Mouse (Mus musculus) left cerebral cortex, postnatal 14 days (tissue): ENCODE results near the gene Ak9. TPM values are rescaled to one million over a fixed set of nuclear protein-coding genes. Genes with fewer than 3 reads are reported as not detected.
A peak's percentile ranks its signal among the peaks of the same experiment; 100 is the strongest.

Source experiments
- DNase-seq, 2 experiments: peaks; one replicate each; pipeline ENCODE4 v3.0.0; 2021 to 2022; ENCODE audit warnings: low spot score in 2 of 2, mixed read lengths in 1 of 2
- intact Hi-C: fragments of 180-260 bp; cut with DNase I; formaldehyde crosslinking; loops from one replicate; pipeline ENCODE4 v1.15.1; 2025
- total RNA-seq, 2 experiments: library from RNA; stranded (reverse); gene quantifications; 2 replicates each; pipeline ENCODE4 v1.2.3; 2021

Gene Ak9
- total RNA-seq, 2 experiments from 2014 or later: 0.08 TPM; not detected in 1

DNA sequence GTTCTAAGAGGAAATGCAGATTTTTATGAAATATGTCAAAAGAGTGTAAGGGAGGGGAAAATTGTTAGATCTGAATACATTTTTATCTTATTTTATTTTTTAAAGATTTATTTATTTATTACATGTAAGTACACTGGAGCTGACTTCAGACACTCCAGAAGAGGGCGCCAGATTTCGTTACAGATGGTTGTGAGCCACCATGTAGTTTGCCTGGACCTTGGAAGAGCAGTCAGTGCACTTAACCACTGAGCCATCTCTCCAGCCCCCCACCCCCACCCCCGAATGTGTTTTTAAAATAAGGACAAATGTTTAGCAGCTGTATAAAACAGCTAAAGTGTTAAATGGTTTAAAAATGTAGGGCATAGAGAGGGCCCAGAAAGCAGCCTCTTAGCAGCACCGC, 130.8 kb downstream of the Ak9 start:
- intact Hi-C loops: loop anchor here (5.0 kb wide), 1 partner anchor 73 kb away; no protein-coding TSS in a partner anchor
- peak; percentile 43 to 63 for DNase-seq

DNA sequence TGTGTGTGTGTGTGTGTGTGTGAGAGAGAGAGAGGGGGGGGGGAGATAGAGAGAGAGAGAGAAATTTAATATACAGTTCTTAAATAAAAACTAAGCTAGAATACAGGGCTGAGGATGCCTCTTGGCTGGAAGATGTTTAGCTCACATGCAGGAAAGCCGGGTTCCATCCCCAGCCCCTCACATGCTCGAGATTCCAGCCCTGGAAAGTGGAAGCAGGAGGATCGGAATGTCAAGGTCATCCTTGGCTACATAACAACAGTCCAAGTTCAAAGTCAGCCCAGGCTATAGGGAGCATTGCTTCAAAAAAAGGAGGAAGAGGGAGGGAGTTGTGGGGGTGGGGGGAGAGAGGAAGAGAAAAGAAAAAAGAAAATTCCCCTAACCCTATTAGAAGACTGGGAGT, 131.4 kb downstream of the Ak9 start:
- intact Hi-C loops: no loop called here
- no peak for DNase-seq

DNA sequence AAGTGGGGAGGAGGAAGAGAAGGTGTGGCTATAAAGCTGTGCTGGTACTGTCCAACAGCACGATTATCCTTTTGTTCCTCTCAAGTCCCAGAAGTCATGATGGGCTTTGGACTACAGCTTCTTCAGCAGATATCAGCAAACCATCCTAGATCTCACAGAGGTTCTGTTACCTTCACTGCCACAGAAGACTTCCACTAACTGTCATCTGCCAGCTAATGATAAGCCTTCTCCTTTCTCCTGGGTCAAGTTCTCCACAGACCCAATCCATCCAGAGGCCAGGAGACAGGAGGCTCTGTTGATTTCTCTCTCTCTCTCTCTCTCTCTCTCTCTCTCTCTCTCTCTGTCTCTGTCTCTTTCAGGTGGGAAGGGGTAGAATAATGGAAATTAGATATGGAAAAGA, 144.4 kb downstream of the Ak9 start:
- no peak for DNase-seq
- intact Hi-C loops: no loop called here

DNA sequence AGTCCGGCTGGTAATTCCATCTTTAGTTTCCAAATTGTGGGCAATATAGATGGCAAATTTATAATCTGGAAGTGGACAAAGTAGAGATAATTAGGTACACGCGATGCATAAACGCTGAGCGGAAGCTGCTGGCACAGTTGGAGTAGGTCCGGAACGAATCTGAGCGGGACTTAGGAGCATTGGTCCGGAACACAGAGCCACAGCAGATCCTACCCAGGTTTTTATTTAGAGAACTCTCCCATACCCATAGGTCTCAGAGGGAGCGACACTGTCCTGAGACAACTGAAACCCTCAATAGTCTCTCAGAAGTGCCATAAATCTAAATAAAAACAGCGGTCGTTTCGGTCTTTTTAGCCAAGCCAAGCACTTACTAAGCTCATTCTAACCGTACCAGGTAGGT, 145.9 kb downstream of the Ak9 start:
- DNase-seq: peak; percentile 30 to 33
- intact Hi-C loops: loop anchor here (5.0 kb wide), 1 partner anchor 53 kb away; no protein-coding TSS in a partner anchor

DNA sequence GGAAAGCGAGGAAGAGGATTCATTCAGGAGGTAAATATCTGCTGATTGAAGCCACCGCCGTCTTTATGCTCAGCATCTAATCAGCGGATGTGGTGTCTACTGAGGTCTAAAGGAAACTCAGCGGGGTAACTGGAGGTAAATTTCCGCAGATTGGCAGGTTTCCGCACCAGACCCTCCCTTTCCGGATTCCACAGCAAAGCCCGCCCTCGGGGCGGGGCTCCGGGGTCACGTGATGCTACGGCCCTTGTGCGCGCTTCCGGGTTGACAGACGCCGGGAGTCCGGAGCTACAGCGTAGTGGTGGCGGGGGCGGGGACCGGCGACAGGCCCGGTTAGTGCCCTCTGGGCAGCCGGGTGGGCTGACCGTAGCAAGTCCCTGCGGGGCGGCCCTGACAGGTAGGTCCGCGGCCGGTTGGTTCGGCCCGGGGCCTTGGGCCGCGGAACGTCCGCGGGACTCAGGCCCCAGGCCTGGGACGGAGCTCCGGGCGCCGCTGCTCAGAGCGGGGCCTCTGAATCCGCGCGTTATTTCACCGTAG, 146.4 kb downstream of the Ak9 start, which contains the start of gene Zbtb24:
Gene Zbtb24, plus strand, starts transcription at position 247 of the 534 bp plus-strand sequence.
- DNase-seq: peak; percentile 94 to 95
- intact Hi-C loops: loop anchor here (5.0 kb wide), 1 partner anchor 52 kb away; no protein-coding TSS in a partner anchor

DNA sequence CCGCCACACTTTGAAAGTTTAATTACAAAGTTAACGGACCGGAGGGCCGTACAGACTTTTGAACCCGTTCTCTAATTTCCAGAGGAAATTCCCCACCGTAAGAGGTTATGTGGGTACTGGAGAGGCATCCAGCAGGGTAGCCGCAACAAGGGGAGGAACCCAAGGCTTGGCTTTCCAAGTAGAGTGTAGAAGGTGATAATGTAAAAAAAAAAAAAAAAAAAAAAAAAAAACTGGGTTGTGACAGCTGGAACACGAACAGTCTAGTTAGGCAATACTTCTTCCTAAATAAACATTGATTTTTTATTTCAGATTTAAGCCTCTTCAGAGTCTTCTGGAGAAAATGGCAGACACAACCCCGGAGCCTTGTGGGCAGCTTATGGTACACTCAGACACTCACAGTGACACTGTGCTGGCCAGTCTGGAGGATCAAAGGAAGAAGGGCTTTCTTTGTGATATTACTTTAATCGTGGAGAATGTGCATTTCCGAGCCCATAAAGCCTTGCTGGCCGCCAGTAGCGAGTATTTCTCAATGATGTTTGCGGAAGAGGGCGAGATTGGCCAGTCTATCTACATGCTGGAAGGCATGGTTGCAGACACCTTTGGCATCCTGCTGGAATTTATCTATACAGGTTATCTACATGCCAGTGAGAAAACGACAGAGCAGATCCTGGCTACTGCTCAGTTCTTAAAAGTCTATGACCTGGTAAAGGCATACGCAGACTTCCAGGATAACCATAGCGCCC, 147.2 kb downstream of the Ak9 start:
- DNase-seq: no peak
- intact Hi-C loops: loop anchor here (5.0 kb wide), 1 partner anchor 51 kb away; no protein-coding TSS in a partner anchor

DNA sequence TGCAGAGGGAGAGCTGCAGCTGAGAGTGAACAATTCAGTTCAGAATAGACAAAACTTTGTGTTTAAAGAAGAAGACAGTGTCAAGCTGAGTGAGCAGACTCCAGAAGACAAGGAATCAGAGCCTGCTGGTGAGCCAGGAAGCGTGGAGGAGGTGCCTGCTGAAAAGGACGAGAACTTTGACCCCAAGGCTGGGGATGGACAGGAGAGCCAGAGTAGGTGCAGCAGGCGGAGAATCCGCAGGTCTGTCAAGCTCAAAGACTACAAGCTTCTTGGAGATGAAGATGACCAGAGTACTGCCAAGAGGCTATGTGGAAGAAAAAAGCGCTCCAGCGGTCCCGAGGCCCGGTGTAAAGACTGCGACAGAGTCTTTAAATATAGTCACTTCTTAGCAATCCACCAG, 147.9 kb downstream of the Ak9 start:
- DNase-seq: no peak
- intact Hi-C loops: loop anchor here (5.0 kb wide), 1 partner anchor 51 kb away; no protein-coding TSS in a partner anchor

DNA sequence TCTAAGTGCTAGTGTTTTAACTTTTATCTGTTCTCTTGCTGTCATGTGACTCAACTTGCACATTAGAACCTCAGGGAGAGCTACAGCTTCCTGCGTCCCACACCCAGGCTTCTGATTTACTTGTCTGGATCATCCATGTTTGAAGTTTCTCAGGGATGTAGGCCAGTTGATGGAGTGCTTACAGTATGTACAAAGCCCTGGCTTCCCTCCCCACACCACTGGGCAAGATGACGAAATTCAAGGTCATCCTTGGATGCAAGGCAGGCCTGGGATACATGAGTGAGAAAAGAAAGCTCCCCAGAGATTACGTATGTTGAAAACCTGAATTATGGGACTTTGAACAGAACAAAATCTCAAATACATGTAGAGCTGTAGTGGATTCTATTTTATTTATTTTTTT, 149.0 kb downstream of the Ak9 start:
- intact Hi-C loops: loop anchor here (5.0 kb wide), 1 partner anchor 50 kb away; no protein-coding TSS in a partner anchor
- no peak for DNase-seq

DNA sequence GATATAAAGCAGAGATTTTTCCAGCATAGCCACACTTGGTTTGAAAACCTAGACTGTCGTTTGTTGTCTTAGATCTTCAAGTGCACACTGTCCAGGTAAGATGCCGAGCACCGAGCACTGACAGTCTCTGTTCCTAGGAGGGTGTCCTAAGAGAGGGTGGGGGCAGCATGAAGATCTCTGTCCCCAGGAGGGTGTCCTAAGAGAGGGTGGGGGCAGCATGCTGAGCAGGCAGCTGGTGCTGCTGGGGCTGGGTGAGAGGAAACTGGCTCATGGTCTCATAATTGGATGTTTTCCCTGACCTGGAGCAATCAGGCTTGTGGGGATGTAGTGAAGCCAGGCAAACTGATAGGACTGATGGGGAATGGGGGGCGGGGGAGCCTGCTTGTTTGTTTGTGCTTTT, 156.2 kb downstream of the Ak9 start:
- intact Hi-C loops: no loop called here

DNA sequence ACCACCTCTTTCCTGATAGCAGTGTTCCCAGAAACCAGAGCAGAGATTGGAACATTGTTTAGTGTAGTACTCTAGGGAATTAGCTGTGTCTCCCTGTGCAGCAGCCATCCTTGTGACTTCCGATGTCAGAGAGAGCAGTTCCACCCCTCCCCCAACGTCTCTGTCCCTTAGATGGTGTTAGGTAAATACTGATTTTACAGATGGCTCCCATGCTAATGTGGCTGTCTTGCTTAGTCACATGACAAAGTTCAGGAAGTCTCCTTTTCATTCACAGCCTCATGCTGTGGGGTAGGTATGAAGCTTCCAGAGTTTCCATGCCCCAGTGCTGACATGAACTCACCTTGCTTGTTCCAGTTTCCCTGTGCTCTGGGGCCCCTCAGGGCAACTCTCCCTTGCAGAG, 156.7 kb downstream of the Ak9 start:
- no peak for DNase-seq
- intact Hi-C loops: no loop called here

More for the DNA sequence above, 156.2 kb downstream of the Ak9 start:
- DNase-seq: no peak

DNA sequence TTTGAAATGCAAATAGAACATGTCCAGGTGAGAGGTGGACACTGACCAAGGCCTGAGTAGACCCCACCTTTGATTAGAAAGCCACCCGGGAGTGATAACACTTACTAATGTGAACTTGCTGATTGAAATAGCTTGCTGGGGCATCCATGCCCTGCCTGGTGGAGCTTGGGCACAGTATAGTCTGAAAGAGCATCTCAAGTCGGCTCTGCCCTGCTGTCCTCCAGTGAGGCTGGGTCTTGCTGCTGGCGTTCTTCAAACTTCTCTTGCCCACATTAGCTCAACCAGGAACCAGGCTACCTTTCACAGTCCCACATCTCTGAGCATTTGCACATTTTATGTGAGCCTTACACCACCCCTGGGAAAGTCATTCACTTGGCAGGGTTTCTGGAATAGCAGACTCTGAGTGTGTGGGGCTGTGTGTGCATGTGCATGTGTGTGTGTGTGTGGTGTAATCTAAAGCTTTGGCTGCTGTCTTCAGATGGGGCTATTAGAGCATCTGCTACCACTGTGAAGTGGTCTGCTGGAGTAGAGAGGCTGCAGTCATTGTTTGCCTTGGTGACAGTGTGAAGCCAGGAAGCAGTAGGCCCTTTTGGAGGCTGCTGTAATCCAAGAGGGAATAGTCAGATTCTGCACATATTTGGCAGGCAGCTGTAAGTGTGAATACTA, 157.4 kb downstream of the Ak9 start:
- DNase-seq: no peak
- intact Hi-C loops: no loop called here

DNA sequence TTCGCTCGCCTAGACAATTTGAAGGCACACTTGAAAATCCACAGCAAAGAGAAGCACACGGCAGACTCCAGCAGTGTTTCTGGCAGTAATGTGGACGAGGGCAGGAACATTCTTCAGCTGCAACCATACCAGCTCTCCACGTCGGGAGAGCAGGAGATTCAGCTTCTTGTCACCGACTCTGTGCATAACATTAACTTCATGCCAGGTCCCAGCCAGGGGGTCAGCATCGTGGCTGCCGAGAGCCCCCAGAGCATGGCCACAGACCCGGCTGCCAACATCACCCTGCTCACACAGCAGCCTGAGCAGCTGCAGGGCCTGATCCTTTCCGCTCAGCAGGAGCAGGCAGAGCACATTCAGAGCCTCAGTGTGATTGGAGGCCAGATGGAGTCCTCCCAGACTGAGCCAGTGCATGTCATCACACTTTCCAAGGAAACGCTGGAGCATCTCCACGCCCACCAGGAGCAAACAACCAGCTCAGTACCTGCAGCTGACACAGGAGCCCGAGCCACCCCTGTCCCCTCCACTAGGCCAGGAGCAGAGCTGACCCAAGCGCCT, 160.7 kb downstream of the Ak9 start:
- intact Hi-C loops: no loop called here
- DNase-seq: no peak

DNA sequence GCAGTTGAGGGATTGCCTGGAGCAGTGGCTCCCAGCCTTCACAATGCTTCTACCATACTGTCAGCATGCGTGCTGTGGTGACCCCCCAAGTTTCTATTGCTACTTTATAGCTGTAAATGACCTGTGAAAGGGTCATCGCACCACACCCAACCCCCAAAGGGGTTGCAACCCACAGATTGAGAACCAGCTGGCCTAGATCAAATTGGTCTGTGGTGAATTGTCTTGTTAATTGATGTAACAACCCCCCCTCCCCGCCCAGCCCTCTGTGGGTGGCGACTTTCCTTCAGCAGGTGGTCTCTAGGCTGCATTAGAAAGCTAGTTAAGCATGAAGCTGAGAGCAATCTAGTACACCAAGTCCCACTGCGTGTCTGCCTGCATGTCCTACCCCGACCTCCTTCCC, 163.5 kb downstream of the Ak9 start:
- intact Hi-C loops: no loop called here
- DNase-seq: no peak

DNA sequence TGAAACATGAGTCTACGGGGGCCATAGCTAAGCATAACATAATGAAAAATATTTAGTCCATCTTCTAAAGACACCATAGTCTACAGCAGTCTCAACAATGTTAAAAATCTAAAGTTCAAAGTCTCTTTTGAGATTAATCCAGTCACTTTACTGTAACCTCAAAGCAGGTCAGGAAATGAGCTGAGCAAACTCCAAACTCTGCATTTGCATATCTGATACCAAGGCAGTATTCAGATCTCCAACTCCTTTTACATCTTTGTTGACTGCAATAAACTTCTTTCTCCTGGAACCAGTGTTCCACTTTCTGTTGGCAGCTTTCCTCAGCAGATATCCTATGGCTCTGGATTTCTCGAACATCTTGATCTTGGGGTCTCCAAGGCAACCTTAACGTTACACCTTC, 166.9 kb downstream of the Ak9 start:
- intact Hi-C loops: no loop called here
- no peak for DNase-seq

DNA sequence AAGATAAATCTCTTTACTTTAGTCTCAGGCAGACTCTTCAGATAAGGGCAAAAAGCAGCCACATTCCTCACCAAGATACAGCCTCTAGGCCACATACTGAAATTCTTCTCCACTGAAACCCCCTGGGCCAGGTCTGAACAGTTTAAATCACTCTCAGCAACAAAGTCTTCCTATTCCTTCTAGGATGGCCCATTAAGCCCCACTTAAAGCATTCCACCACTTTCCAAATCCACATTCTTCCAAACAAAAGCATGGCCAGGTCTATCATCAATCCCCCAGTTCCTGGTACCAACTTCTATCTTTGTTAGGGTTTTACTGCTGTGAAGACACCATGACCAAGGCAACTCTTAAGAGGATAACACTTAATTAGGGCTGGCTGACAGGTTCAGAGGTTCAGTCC, 168.8 kb downstream of the Ak9 start:
- no peak for DNase-seq
- intact Hi-C loops: no loop called here

DNA sequence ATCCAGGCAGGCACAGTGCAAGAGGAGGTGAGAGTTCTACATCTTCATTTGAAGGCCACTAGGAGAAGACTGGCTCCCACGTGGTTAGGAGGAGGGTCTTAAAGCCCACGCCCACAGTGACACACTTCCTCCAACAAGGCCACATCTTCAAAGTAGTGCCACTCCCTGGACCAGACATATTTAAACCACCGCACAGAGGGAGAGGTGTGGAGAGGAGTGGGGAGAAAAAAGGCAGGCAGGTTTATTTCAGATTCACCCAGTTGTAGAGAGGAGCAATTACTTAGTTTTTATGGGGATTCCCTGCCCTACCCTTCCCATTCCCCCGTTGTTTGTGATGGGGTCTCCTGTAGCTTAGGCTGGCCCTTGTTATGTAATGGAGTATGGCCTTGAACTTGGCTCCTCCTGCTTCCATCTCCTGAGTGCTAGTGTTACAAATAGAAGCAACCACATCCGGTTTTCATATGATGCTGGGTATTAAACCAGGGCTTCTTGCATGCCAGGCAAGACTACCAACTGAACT, 169.2 kb downstream of the Ak9 start:
- DNase-seq: no peak
- intact Hi-C loops: no loop called here

DNA sequence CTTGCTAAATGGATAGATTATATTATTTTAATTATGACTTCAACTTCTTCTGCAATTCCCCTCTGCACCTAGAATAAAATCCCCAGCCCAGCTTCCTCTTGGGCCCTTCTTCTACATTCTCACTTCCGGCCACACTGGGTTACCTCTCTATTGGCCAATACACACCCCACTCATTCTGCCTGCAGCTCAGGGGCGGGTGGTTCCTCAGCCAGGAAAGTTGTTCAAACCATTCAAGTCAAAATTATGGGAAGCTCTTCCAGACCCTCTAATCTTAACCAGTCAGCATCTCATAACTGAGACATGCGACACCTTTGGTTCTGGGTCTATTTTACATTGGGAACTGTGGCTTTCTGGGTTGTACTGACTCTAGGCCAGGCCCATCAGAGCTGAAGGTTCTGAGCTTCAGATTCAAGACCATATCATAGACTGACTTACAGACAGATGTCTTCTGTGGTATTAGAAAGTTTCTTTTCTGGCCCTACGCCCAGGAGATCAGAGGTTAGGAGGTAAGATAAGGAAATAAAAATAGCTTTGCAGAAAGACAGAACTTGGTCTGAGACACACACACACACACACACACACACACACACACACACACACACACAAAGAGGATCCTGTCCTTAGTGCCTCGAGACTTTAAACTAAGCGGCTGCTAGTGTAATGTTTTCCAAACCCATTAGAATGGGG, 170.1 kb downstream of the Ak9 start:
- DNase-seq: no peak

DNA sequence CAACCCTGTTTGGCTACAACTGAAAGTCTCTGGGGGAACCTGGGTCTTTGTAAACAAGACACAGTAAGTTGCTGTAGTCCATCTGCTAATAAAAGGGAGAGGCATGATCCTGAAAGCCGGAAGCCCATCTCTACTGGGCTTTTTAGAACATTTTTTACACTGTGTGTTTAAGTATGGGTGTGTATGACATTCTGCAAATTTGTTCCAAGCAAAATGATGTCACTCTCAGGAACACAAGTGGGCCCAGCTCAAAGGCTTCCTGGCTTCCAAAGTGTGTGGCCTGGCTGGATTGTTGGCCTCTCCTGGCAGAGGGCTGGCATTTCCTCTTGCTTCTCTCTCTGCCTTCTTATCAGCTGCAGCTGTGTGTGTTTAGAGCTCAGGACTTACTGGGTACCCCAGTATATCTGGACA, 171.2 kb downstream of the Ak9 start:
- intact Hi-C loops: no loop called here

More for the DNA sequence above, 170.1 kb downstream of the Ak9 start:
- intact Hi-C loops: no loop called here

More for the DNA sequence above, 171.2 kb downstream of the Ak9 start:
- DNase-seq: no peak
